Mouse (Mus musculus) CD4-positive, CD25-positive, alpha-beta regulatory T cell (primary cell): ENCODE measurements around the gene Rpusd3. TPM values are rescaled to one million over a fixed set of nuclear protein-coding genes. Genes with fewer than 3 reads are reported as not detected.

ENCODE experiments used
- polyA plus RNA-seq: library from polyadenylated mRNA; unstranded; fragments of 100-300 nt; shearing (Covaris generic); gene quantifications from one replicate; pipeline ENCODE4 v1.2.1, GENCODE M21; 2017

Gene Rpusd3
- 12.6 TPM for polyA plus RNA-seq

GRCm38 (mm10) chr6:113419199-113419587 is at the start of gene Rpusd3:
TSS of gene Rpusd3 (minus strand) at chr6:113419340.

DNA sequence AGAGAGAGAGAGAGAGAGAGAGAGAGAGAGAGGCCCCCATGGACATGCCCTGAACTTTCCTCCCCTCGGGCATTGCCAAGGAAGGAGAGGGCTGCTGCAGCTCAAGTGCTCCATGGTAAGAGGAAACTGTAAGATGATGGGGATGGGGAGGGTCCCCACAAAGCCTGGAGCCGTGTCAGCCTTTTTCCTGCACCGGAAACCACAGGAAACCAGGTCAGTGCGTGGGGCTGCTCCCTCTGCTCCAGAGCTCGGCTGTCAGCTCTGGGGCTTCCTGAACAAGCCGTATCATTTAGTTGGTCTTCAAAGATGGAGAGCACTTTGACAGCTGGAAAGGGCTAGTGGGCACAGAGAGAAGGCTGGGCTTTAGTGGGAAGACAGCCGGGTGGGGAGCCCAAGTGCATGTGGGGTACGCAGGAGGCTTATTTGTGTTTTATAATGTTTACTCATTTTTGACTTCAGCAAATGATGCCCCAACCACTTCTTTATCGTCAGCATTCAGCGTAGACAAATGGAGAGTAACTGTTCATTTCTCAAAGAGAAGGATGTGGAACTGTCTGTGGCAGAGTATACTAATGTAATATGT is 38.9 kb upstream of the Rpusd3 start, which contains the start of gene Il17re:
Gene Il17re (plus strand): TSS at position 533 of the 583 bp plus-strand sequence.

GRCm38 (mm10) chr6:113442442-113443090 is 23.4 kb upstream of the Rpusd3 start, which contains the start of gene Jagn1:
TSS of gene Jagn1 (plus strand) at chr6:113442569.

GRCm38 (mm10) chr6:113435664-113436205 is 16.6 kb upstream of the Rpusd3 start, which contains the start of gene Cidec:
TSS of gene Cidec (minus strand) at chr6:113435760.

DNA sequence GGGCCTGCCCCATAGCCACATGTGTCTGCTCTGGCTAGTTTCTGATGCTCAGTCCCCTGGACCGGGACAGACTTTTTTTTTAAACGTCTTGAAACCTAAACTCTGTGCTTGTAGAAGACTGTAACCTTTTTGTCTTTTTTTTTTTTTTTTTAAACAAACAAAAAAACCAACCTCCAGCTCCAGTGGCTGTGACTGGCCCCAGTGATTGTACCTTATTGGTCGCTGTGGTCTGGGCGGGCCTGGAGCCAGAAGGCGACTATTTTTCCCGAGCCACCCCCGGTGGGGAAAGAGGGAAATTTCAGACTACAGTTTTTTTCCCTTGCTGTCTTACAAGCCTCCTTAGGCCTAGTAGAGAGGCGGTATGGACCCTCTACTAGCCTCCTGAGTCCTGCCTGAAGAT is 30.2 kb downstream of the Rpusd3 start, which contains the start of gene Ttll3:
Gene Ttll3 (plus strand): TSS at position 301 of the 400 bp plus-strand sequence.

DNA sequence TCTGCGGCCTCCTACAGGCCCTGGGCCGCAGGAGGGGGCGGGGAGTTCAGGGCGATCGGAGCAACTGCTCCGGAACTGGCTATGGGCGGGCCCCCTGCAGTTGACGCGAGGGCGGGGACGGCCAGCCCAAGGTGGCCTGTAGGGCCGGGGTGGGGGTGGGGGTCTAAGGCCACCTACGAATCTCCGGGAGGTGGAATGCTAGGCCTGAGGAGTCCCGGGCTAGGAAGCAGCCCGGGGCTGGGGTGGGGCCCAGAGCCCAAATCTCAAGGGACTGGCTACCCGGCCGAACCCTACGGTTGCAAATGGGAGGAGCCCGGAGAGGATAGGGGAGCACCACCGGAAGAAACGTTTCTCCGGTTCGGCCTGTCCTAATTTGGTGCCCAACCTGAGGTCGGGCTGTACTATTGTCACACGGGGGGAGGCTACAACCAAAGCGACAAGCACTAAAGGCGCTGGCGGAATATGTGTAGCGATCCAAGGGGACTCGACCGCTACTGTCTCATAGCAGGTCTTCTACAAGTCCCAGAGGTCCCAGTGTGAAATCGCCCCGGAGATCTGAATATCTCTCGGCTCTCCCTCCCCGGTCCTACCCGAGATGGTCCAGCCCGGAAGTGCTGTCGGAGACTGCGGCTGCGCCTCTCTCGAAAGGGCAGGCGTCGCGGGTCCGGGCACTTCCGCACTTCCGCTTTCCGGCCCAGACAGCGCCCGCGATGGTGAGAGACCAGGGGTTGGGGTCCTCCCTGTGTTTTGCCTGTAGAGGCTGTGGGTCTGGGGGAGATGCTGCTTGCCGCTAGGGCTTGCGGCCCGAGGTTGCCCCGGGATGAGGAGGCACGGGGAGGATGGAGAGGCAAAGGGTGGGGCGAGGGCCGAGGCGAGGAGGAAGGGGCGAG is 41.4 kb downstream of the Rpusd3 start, which contains the start of the genes Tada3 and Arpc4:
Gene Tada3 (minus strand): TSS at position 388 of the 890 bp plus-strand sequence.
Gene Arpc4 (plus strand): TSS at position 620 of the 890 bp plus-strand sequence.

Other genes starting within 250 kb of the Rpusd3 start
- gene Lhfpl4, start 224.0 kb downstream of the Rpusd3 start, polyA plus RNA-seq = 0.54 TPM
- 54.9 TPM for gene Mtmr14, start 181.5 kb downstream of the Rpusd3 start, polyA plus RNA-seq
- not detected for gene Cpne9, start 137.0 kb downstream of the Rpusd3 start, polyA plus RNA-seq
- 53.3 TPM for gene Brpf1, start 112.2 kb downstream of the Rpusd3 start, polyA plus RNA-seq
- gene Ogg1, start 92.4 kb downstream of the Rpusd3 start, polyA plus RNA-seq = 13.0 TPM
- 3.5 TPM for gene Camk1, start 75.4 kb downstream of the Rpusd3 start, polyA plus RNA-seq
- 59.9 TPM for gene Tada3, start 41.5 kb downstream of the Rpusd3 start, polyA plus RNA-seq
- gene Arpc4, start 41.2 kb downstream of the Rpusd3 start, polyA plus RNA-seq = 533 TPM
- 18.7 TPM for gene Ttll3, start 30.1 kb downstream of the Rpusd3 start, polyA plus RNA-seq
- not detected for gene Cidec, start 16.4 kb upstream of the Rpusd3 start, polyA plus RNA-seq
- 48.4 TPM for gene Jagn1, start 23.2 kb upstream of the Rpusd3 start, polyA plus RNA-seq
- gene Il17re, start 39.1 kb upstream of the Rpusd3 start, polyA plus RNA-seq = 0.23 TPM
- 0.36 TPM for gene Il17rc, start 52.1 kb upstream of the Rpusd3 start, polyA plus RNA-seq
- gene Creld1, start 64.0 kb upstream of the Rpusd3 start, polyA plus RNA-seq = 10.2 TPM
- gene Prrt3, start 82.6 kb upstream of the Rpusd3 start, polyA plus RNA-seq = 0.41 TPM
- 94.3 TPM for gene Emc3, start 112.3 kb upstream of the Rpusd3 start, polyA plus RNA-seq
- gene Fancd2, start 112.3 kb upstream of the Rpusd3 start, polyA plus RNA-seq = 2.1 TPM
- not detected for gene Fancd2os, start 181.4 kb upstream of the Rpusd3 start, polyA plus RNA-seq
- 235 TPM for gene Brk1, start 185.4 kb upstream of the Rpusd3 start, polyA plus RNA-seq
- gene Vhl, start 204.6 kb upstream of the Rpusd3 start, polyA plus RNA-seq = 33.2 TPM
- 58.7 TPM for gene Irak2, start 219.1 kb upstream of the Rpusd3 start, polyA plus RNA-seq